Mouse (Mus musculus): ENCODE results near the gene Hcn3. TPM values are rescaled to one million over a fixed set of nuclear protein-coding genes. Genes with fewer than 3 reads are reported as not detected.
"Not testable (repeated sequence)": the region's sequence is repeated elsewhere in the genome, so short reads cannot be mapped to it uniquely, and the experiment has no call there.

Gene Hcn3
- polyA plus RNA-seq, 1 experiment from 2014 or later = 1.1 TPM

DNA sequence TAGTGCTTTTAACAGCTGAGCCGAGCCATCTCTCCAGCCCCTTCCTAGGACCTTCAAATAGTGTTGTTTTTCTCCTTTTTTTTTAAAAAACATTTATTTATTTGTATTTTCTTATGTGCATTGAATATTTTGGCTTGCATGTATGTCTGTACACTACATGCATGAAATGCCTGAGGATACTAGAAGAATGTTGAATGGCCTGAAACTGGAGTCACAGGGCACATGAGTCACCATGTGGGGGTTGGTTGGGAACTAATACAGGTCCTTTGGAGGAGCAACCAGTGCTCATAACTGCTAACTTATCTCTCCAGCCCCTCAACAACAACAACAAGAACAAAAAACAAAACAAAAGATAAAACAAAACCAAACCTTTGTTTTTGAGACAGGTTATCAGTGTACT, 3.1 kb upstream of the Hcn3 start:
- Histone ChIP-seq H3K27me3 (replicated peaks; ENCODE audit: control insufficient read depth, insufficient read depth, low read length) (no peaks in the 10 kb centered on the region; the same call in 1 of the 2 replicates), H3K9me3 (ENCODE audit: control insufficient read depth) (no peaks in the 10 kb centered on the region), H3K27ac (ENCODE audit: low read depth, low read length) (no peak overlapping the region), H3K9ac (ENCODE audit: low read depth, low read length) (no peak overlapping the region), H3K4me1 (replicated peaks; ENCODE audit: control insufficient read depth, insufficient read depth, low read length) (no peaks in the 10 kb centered on the region; the same call in 1 of the 2 replicates), H3K4me2 (replicated peaks; ENCODE audit: low read depth) (no peak overlapping the region), H3K4me3 (ENCODE audit: low read depth, low read length) (no peak overlapping the region), H3K36me3 (ENCODE audit: control insufficient read depth, insufficient read depth) (peaks cover 11% of the 10 kb centered on the region)
- TF ChIP-seq CTCF (IDR thresholded peaks at IDR 0.05; ENCODE audit: low read depth) = no peak
- WGBS = 79% methylated on average over 1 of the region's 1 CpGs
- ATAC-seq = no peak

GRCm38 (mm10) chr3:89161786-89162185, 1.8 kb upstream of the Hcn3 start:
- Histone ChIP-seq H3K9ac (ENCODE audit: low read depth, low read length) (no peak overlapping the region), H3K9me3 (ENCODE audit: control insufficient read depth) (no peaks in the 10 kb centered on the region), H3K4me3 (ENCODE audit: low read depth, low read length) (no peak overlapping the region), H3K4me1 (replicated peaks; ENCODE audit: control insufficient read depth, insufficient read depth, low read length) (no peaks in the 10 kb centered on the region; the same call in 1 of the 2 replicates), H3K27me3 (replicated peaks; ENCODE audit: control insufficient read depth, insufficient read depth, low read length) (no peaks in the 10 kb centered on the region; the same call in 1 of the 2 replicates), H3K27ac (ENCODE audit: low read depth, low read length) (no peak overlapping the region), H3K4me2 (replicated peaks; ENCODE audit: low read depth) (no peak overlapping the region), H3K36me3 (ENCODE audit: control insufficient read depth, insufficient read depth) (no peaks in the 10 kb centered on the region)
- WGBS = 77% methylated on average over 4 of the region's 4 CpGs
- no peak for ATAC-seq
- TF ChIP-seq CTCF (IDR thresholded peaks at IDR 0.05; ENCODE audit: low read depth) = no peak

- H3K27me3 ChIP-seq (replicated peaks; ENCODE audit: control insufficient read depth, insufficient read depth, low read length); ATAC-seq; H3K27ac ChIP-seq (ENCODE audit: low read depth, low read length); H3K4me2 ChIP-seq (replicated peaks; ENCODE audit: low read depth); H3K36me3 ChIP-seq (ENCODE audit: control insufficient read depth, insufficient read depth); H3K4me3 ChIP-seq (ENCODE audit: low read depth, low read length); H3K4me1 ChIP-seq (replicated peaks; ENCODE audit: control insufficient read depth, insufficient read depth, low read length); H3K9me3 ChIP-seq (ENCODE audit: control insufficient read depth); H3K9ac ChIP-seq (ENCODE audit: low read depth, low read length): not testable (repeated sequence)
Observed at GRCm38 (mm10) chr3:89161207-89161606, 1.2 kb upstream of the Hcn3 start.

DNA sequence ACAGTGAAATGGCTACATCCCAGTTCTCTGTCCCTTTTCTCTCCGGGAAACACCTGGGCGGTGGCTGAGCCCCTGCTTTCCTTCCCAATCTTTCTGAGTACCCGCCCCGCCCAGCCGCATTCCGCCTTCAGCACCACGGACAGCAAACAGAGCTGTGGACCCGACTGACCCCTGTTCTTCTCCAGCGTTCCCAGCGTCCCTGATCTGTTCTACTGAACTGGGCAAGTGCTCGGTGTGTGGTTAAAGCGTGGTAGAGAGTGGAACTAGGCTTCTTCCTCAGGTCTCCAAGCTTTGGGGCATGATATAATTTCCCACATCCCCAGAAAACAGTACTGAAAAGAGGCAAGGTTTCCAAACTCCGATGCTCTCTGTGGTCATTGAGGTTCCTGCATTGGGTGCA, 785 bp downstream of the Hcn3 start:
- WGBS = 2% methylated on average over 13 of the region's 13 CpGs
- Histone ChIP-seq H3K36me3 (ENCODE audit: control insufficient read depth, insufficient read depth) (no peaks in the 10 kb centered on the region), H3K4me1 (replicated peaks; ENCODE audit: control insufficient read depth, insufficient read depth, low read length) (no peaks in the 10 kb centered on the region), H3K9me3 (ENCODE audit: control insufficient read depth) (no peaks in the 10 kb centered on the region), H3K27me3 (replicated peaks; ENCODE audit: control insufficient read depth, insufficient read depth, low read length) (no peaks in the 10 kb centered on the region; the same call in 1 of the 2 replicates), H3K9ac (ENCODE audit: low read depth, low read length) (no peak overlapping the region), H3K4me2 (replicated peaks; ENCODE audit: low read depth) (peak overlapping the region; percentile 99), H3K27ac (ENCODE audit: low read depth, low read length) (no peak overlapping the region), H3K4me3 (ENCODE audit: low read depth, low read length) (peak overlapping the region; percentile 54)
- no peak for ATAC-seq
- no peak for TF ChIP-seq CTCF (IDR thresholded peaks at IDR 0.05; ENCODE audit: low read depth)

- Histone ChIP-seq H3K9ac (ENCODE audit: low read depth, low read length) (no peak overlapping the region), H3K4me2 (replicated peaks; ENCODE audit: low read depth) (0 out of 2 replicates have a peak overlapping the region, but pooled peaks have one; percentile 99), H3K9me3 (ENCODE audit: control insufficient read depth) (no peaks in the 10 kb centered on the region), H3K36me3 (ENCODE audit: control insufficient read depth, insufficient read depth) (no peaks in the 10 kb centered on the region), H3K4me1 (replicated peaks; ENCODE audit: control insufficient read depth, insufficient read depth, low read length) (no peaks in the 10 kb centered on the region), H3K27me3 (replicated peaks; ENCODE audit: control insufficient read depth, insufficient read depth, low read length) (no peaks in the 10 kb centered on the region; the same call in 1 of the 2 replicates), H3K27ac (ENCODE audit: low read depth, low read length) (no peak overlapping the region), H3K4me3 (ENCODE audit: low read depth, low read length) (no peak overlapping the region)
- no peak for ATAC-seq
- TF ChIP-seq CTCF (IDR thresholded peaks at IDR 0.05; ENCODE audit: low read depth) = no peak
- 24% methylated on average over 7 of the region's 7 CpGs for WGBS
Observed at GRCm38 (mm10) chr3:89158651-89159050, 1.3 kb downstream of the Hcn3 start.

GRCm38 (mm10) chr3:89156951-89157350, 3.0 kb downstream of the Hcn3 start:
- Histone ChIP-seq H3K9me3 (ENCODE audit: control insufficient read depth) (no peaks in the 10 kb centered on the region), H3K9ac (ENCODE audit: low read depth, low read length) (no peak overlapping the region), H3K4me3 (ENCODE audit: low read depth, low read length) (no peak overlapping the region), H3K27ac (ENCODE audit: low read depth, low read length) (no peak overlapping the region), H3K4me1 (replicated peaks; ENCODE audit: control insufficient read depth, insufficient read depth, low read length) (no peaks in the 10 kb centered on the region), H3K36me3 (ENCODE audit: control insufficient read depth, insufficient read depth) (no peaks in the 10 kb centered on the region), H3K27me3 (replicated peaks; ENCODE audit: control insufficient read depth, insufficient read depth, low read length) (no peaks in the 10 kb centered on the region; the same call in 1 of the 2 replicates), H3K4me2 (replicated peaks; ENCODE audit: low read depth) (no peak overlapping the region)
- no peak for TF ChIP-seq CTCF (IDR thresholded peaks at IDR 0.05; ENCODE audit: low read depth)
- no peak for ATAC-seq
- 86% methylated on average over 8 of the region's 8 CpGs for WGBS

Data from intestine, postnatal 0 days (tissue).